In genomic region chr14:36863877-36864489, GRCm38 (mm10) we compare ENCODE assay signal across 8 mouse cellular contexts.
A peak's percentile ranks its signal among the peaks of the same experiment; 100 is the strongest.
DNase-seq lines count a peak whose midpoint lies in the region; ATAC-seq lines count a peak whose summit lies in the region.

No protein-coding gene starts in this region.

- no peak overlapping the region for H3K4me3 ChIP-seq in embryonic facial prominence, embryonic 14.5 days (ENCODE audit: low read depth, low read length)
- peak overlapping the region; percentile 17; the same call in 1 of the 2 replicates for H3K4me3 ChIP-seq in limb, embryonic 13.5 days
- no peak overlapping the region for H3K4me3 ChIP-seq in midbrain, embryonic 15.5 days

- DNase-seq in 416B (ENCODE audit: low read depth): peak; percentile 83
- DNase-seq in adrenal gland, postnatal 4 days (ENCODE audit: low spot score in 2 of 2): peak; percentile 72
- peak; percentile 73 for DNase-seq in embryonic facial prominence, embryonic 14.5 days (ENCODE audit: low spot score)
- DNase-seq in heart, adult 8-10 months (ENCODE audit: low spot score): peak; percentile 86
- peak; percentile 93 for DNase-seq in kidney, adult 9 months
- DNase-seq in spleen, adult 18-20 months: peak; percentile 74 to 94

- no peak for ATAC-seq in embryonic facial prominence, embryonic 14.5 days (ENCODE audit: low read depth)
- ATAC-seq in limb, embryonic 13.5 days (ENCODE audit: low FRiP score, low read depth): 0 out of 2 replicates have a peak, but pooled peaks have one; percentile 17
- ATAC-seq in midbrain, embryonic 15.5 days (replicated peaks): peak; percentile 34

- no peaks in the 10 kb centered on the region for H3K27me3 ChIP-seq in embryonic facial prominence, embryonic 14.5 days (replicated peaks; ENCODE audit: control insufficient read depth, insufficient read depth, low read length)
- no peaks in the 10 kb centered on the region for H3K27me3 ChIP-seq in limb, embryonic 13.5 days
- H3K27me3 ChIP-seq in midbrain, embryonic 15.5 days (replicated peaks): no peaks in the 10 kb centered on the region

- peak overlapping the region; percentile 13; the same call in 1 of the 2 replicates for H3K4me2 ChIP-seq in embryonic facial prominence, embryonic 14.5 days (ENCODE audit: low read depth, low read length)
- peak overlapping the region; percentile 49 for H3K4me2 ChIP-seq in limb, embryonic 13.5 days (replicated peaks)
- peak overlapping the region; percentile 25; the same call in 1 of the 2 replicates for H3K4me2 ChIP-seq in midbrain, embryonic 15.5 days

- no peaks in the 10 kb centered on the region for H3K36me3 ChIP-seq in embryonic facial prominence, embryonic 14.5 days (ENCODE audit: control insufficient read depth, insufficient read depth, low read length)
- no peaks in the 10 kb centered on the region for H3K36me3 ChIP-seq in limb, embryonic 13.5 days
- no peaks in the 10 kb centered on the region for H3K36me3 ChIP-seq in midbrain, embryonic 15.5 days (replicated peaks)

- WGBS in embryonic facial prominence, embryonic 14.5 days: 21% methylated on average over 15 of the region's 15 CpGs
- WGBS in limb, embryonic 13.5 days: 23% methylated on average over 15 of the region's 15 CpGs
- WGBS in midbrain, embryonic 15.5 days: 24% methylated on average over 15 of the region's 15 CpGs

- no peaks in the 10 kb centered on the region for H3K9me3 ChIP-seq in embryonic facial prominence, embryonic 14.5 days (ENCODE audit: control insufficient read depth, low read length)
- no peaks in the 10 kb centered on the region for H3K9me3 ChIP-seq in limb, embryonic 13.5 days
- no peaks in the 10 kb centered on the region for H3K9me3 ChIP-seq in midbrain, embryonic 15.5 days

- no peak overlapping the region for H3K27ac ChIP-seq in embryonic facial prominence, embryonic 14.5 days (replicated peaks; ENCODE audit: low read depth, low read length)
- H3K27ac ChIP-seq in limb, embryonic 13.5 days: no peak overlapping the region
- H3K27ac ChIP-seq in midbrain, embryonic 15.5 days: no peak overlapping the region

- H3K9ac ChIP-seq in embryonic facial prominence, embryonic 14.5 days (ENCODE audit: low read depth, low read length): no peak overlapping the region
- no peak overlapping the region for H3K9ac ChIP-seq in limb, embryonic 13.5 days
- no peak overlapping the region for H3K9ac ChIP-seq in midbrain, embryonic 15.5 days

- H3K4me1 ChIP-seq in embryonic facial prominence, embryonic 14.5 days (ENCODE audit: control insufficient read depth, insufficient read depth, low read length): no peaks in the 10 kb centered on the region
- H3K4me1 ChIP-seq in limb, embryonic 13.5 days: no peaks in the 10 kb centered on the region
- no peaks in the 10 kb centered on the region; the same call in 1 of the 2 replicates for H3K4me1 ChIP-seq in midbrain, embryonic 15.5 days
